Mouse (Mus musculus) kidney, adult 2 months (tissue): ENCODE results near the gene Zfp385b.

Experiments
- CTCF ChIP-seq: fragments of 200-500 bp; conservative IDR thresholded peaks from 2 replicates; pipeline ENCODE4 v1.5.1; 2011; ENCODE audit warnings: low read depth, mild to moderate bottlenecking, control low read depth, low read length, moderate library complexity, mixed read lengths; ENCODE audit not compliant: insufficient read depth, insufficient read length
- POLR2A ChIP-seq: fragments of 200-500 bp; IDR thresholded peaks from one replicate; pipeline ENCODE4 v1.6.1; 2011; ENCODE audit warnings: low read depth, low read length, control low read depth

- no peak for TF ChIP-seq POLR2A
- no peak for TF ChIP-seq CTCF
Measured at GRCm38 (mm10) chr2:77777047-77777686, 42.3 kb downstream of the Zfp385b start.
